Mouse (Mus musculus) mesoderm, embryonic 11.5 days (tissue): ENCODE data around the gene Dnajc6.

ENCODE experiments used
- DNase-seq: peaks from one replicate; pipeline ENCODE4 v3.0.0-alpha.2; 2012; ENCODE audit warnings: low read depth, low spot score

Dnajc6 gene

DNA sequence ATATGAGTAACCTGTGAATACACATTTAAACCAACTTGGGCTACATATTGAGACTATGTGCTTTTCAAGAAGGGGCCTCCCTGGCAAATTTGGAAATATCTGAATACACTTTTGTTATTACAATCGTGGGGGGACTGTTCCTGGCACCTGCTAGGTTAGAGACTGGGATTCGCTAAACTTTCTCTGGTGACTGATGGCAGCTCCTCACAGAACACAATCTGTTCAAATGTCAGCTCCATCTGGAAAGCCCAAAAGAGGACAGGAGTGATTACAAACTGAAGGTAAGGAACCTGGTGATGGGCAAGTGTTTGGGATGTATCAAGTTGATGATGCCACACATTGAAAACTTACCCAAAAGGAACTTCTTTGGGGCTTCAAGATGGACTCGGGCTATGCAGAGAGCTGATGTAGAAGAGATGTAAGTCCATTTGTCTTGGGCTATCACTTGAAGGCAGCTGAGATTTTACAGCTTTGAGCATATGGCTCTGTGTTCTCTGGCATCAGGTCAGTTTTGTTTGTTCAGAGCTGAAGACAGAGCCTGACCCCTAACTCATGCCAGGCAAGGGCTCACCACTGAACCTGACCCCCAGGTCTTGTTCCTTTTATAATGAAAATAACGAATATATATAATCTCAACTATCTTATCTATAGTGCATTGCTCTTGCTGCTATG lies 68.4 kb downstream of the Dnajc6 start:
- no peak for DNase-seq

DNA sequence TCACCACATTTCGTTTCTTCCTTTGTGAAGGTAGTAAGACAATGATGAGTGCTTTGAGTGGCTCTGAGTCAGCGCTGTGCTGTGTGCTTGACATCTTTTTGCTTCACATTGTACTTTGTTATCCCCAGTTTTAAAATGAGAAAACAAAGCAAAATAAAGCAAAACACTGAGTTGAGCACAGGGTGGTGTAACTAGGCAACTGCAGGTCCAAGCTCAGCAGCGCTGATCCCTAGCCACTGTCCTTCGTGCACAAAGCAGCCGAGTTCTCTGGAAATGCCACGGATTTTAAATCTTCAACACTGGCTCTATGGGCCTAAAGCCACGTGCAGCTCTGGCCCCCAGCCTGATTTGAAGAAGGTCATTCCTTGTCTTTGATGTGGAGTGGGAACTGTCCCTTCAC lies 72.6 kb downstream of the Dnajc6 start:
- no peak for DNase-seq

DNA sequence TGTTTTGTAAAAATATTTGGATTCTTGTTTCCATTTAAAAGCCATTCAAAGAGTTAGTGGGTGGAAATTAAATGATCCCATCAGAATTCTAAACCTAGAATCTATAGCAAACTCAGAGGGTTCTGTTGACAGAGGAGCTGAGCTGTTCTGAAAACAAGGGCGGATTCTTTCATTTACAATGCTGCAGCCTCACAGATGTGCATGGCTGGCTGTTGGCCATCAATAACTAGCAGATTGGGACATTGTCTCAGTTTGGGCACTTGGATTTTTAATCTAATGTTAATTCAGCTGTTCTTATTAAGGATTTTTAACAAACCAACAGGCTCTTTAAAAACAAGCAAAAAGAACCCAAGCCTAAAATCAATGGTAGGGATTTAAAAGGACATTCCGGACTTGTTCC lies 75.7 kb downstream of the Dnajc6 start:
- DNase-seq = no peak

DNA sequence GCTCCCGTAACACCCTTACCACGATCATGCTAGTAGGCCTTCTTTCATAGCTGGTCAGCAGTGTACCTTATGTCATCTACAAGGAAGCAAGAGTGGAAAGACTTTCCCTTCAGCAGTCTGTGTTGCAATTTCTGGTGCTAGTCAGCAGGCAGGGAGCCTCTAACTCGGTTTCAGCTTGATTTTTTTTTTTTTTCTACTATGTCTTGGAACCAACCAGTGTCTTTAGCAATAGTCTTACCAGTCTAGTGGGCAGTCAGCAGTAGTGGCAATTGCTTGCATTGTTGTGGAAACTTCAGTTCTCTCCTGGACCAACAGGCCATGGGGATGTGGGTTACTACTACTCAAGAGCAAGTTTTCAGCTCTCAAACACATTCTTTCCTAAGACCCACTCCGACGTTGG lies 78.9 kb downstream of the Dnajc6 start:
- no peak for DNase-seq

DNA sequence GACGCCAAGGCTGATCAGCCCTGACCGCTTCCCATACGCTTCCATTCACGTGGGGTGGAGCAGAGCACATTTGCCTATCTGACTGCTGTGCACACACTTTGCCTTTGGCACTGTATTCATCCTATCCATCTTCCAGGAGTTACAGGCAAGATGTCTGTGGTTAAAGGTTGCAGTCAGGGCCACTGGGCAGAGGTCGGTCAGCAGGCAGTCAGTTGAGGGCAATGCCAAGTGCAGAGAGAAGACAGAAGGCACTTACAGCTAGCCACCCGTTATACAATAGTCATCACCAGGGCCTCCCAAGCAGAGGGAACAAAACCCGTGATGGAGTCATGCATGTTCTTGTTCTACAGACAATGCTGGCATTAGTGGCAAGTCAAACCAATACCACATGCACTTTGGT lies 82.3 kb downstream of the Dnajc6 start:
- DNase-seq = no peak

DNA sequence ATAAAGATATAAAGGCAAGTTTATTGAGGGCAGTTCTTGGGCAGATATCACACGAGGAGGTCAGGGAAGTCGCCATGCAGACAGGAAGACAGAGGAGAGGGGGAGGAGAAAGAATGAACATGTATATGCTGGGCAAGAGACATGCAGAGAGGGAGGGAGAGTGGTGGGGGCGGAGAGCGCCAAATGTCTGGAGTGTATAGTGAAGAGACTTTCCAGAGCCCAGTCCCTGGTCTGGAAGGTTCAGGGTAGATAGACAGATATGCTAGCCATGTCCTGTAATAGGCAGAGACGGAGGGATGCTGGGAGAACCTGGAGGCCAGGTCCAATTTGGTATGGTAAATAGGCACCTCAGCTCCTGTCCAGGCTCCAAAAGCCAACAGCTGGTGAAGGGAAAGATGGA lies 83.1 kb downstream of the Dnajc6 start:
- no peak for DNase-seq

DNA sequence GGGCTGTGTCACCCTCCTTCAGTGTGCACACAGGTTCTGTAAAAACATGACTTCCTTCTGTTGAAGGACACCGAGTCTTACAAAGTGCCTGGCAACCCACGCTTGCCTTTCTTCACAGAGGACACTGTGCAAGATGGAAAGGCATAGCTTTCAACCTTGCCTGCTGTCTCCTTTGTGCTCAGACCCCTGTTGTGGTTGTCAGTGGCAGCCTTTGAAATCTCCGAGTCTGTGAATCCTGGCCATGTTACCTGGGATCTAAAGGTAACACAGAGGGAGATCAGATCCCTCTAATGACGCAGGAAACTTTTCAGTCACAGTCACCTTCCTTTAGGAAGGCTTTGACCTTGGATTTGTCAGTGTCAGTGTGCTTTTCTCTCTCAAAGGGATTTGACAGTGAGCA lies 84.7 kb downstream of the Dnajc6 start:
- DNase-seq = no peak

DNA sequence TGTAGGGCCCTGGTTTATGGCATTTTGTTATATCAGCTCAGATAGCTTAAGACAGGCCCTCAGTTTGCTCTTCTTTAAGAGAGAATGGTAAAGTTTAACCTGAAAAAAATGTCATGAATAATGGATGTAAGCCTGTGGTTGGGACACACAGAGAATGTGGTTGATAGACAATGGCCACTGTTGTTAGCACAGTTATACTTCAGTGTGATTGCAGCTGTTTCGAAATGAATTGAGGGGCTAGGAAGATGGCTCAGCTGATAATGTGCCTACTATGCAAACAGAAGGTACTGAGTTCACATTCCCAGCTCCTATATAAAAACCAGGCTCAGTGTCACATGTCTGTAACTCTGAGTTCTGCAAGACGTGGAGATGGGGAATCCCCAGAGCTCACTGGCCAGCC lies 86.4 kb downstream of the Dnajc6 start:
- DNase-seq = no peak

DNA sequence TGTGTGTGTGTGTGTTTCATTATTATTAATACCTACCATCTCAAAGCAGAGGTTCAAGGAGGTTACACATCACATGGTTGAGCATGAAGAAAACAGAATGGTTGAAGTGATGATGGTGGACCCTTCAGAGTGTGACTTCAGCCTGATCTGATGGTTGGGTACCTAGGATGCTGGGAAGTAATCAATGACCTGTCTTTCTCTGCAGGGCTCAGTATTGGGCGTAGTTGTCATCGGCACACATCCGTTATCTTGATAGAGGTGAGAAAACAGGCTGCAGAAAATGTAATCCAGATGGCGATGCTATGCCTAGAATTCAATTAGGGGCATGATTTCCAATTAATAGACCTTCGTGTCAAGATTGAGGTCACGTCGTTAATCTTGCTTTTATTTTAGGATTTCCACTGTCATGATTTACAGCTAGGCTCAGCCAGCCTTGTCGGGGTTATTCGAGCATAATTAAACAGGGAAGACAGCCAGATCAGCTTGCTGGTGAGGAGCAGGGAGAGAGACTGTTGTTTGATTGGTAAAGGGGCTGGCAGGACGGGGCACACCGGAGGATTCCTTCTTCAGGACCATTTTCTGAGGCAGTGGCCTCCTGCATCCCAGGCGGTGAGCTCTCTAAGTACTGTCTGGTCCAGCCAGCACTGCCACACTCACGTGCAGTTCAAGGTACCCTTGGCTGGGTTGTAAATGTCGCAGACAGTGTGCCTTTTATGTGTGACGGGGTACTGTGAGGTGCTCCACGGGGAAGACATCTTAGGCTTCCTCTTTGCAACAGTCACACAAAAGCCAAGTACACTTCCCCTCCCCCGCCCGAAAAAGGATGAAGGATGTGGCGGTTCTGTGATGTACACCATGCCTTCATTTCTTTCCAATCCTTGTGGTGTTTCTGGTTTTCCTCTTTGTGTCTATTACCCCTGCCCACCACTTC lies 88.3 kb downstream of the Dnajc6 start:
- peak; percentile 53 for DNase-seq

DNA sequence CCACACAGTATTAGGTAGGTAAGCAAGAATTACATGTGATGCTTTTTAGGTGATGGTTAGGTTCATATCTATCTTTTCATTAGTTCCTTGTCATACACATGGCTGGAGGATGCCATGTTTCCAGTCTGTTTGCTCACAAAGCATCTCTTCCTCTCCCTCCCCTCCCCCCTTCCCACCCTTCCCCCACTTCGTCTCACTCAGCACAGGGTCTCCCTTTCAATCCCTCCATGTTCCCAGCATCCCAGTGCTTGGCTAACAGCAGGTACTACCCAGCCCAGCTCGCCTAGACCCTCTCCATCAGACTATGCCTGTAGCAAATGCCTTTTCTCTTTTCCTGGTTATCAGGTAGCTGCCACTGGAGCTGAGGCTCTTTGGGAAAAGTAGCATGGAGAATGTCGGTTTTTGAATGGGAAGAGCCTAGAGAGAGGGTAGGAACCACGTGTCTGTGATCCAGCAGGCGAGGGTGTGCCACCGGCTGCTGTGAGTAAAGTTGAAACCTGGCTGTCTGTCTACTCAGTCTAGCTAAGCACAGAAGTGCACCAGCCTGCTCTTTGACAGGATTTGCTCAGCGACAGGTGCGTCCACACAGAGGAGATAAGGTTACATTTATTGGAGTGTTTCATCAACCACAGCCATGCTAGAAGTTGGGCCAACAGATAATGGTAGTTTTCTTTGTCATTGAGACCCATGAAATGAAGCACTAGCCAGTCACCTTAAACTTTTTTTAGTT lies 89.2 kb downstream of the Dnajc6 start:
- DNase-seq = no peak

DNA sequence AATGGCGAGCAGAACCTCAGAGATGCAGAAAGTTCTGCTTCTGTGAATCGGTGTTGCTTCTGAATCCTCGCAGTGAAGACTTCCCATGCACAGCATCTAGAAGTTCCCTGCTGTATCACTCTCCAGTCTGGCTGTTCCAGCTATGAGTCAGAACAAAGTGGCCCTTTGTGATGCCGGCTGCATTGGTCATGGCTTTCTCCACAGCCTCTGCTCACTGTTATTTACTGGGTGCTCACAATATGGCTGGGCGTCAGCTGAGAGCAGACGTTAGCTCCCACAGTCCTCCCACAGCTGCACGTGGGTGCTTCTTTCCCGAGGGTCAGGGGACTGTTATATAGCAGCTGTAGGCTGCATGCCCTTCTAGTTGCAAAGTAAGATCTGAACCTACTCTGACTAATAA lies 92.5 kb downstream of the Dnajc6 start:
- peak; percentile 34 for DNase-seq

DNA sequence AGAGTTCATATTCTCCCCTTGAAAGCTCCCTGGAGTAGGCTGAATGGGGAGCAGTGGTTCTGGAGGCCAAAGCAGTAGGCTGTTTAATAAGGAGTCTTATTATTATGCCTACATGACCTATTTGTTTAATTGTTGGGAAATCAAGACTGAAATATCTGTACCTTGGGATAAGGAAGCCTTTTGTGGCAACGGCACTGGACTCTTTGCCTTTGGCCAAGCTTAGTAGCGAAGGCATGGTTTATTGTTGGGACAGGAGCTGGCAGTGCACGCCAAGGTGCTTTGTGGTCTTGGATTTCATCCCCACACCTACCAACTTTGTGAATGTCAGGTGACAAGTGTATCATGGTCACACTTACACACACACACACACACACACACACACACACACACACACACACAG lies 93.3 kb downstream of the Dnajc6 start:
- no peak for DNase-seq

DNA sequence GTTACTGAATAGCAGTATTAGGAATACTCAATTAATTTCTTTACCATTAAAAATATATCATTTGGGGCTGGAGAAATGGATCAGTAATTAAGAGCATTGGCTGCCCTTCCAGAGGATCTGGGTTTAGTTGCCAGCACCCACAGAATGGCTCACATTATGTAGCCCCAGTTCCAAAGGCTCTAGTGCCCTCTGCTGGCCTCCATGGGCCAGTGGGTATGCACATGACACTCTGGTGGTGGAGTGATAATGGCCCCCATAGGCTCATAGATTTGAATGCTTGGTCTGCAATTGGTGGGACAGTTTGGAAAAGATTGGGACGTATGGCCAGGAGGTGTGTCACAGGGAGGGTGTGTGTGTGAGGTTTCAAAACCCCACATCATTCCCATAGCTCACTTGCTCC lies 95.0 kb downstream of the Dnajc6 start:
- DNase-seq = no peak

DNA sequence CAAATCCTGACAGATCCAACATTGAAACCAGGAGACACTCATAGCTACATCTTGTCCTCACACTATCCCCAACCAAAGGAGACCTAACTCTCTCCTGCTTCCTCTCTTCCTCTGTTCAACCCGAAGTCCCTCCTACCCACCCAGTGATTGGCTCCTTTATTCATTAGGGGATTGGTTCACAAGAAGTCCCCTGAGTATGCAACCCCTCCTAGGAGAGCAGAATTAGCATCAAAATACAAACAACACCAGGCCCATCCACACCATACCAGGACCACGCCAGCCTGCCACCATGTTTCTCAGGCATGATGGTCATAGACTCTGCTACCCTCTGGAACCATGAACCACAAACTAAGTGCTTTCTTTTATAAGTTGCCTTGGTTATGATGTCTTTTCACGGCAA lies 96.0 kb downstream of the Dnajc6 start:
- DNase-seq = no peak

DNA sequence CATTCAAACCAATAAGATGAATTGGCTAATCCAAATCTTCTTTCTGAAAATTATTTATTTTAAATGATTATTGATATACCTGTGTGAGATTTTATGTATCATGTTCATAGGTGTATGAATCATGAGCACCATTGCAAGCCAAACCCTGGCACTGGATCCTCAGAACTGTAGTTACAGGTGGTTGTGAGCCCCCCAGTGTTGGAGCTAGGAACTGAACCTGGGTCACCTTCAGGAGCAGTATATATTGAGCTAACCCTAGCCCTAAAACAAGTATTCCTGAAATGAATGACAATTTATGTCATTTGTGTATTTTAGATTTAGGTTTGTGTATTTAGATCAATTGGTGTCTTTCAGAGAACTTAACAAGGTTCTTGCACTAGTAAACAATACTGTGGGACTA lies 105.3 kb downstream of the Dnajc6 start:
- DNase-seq = no peak

DNA sequence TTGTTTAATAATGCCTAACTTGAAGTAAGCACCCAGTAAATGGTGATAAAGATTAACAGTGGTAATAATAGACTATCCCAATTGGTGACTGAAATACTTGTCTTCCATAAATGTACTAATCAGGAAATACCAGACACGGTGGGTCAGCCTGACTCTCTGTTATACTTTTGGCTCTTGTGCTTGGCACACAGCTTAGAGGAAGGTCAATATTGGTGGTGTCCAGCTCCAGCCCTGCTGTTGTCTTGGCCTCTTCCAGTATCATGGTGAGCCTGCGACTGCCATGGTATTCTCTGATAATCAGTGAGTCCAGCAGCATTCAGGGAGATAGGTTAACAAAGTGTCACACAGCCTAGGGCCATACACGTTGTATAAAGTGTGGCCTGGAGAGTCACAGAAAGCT lies 107.2 kb downstream of the Dnajc6 start:
- no peak for DNase-seq

DNA sequence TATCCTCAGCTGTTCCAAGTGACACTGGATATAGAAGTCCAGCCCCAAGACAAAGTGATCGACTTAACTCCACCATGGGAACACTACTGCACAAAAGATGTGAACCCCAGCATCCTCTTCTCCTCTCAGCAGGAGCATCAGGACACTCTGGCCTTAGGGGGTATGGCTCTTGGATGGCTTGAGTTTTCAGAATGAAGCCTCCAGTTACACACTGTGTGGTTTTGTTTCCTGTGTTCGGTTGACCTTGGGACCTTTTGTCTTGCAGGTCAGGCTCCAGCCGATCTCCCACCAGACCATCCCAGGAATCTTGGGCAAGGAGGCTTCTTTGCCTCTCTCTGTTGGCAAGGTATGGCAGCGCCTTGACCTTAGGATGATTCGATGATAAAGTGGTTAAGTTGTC lies 120.1 kb downstream of the Dnajc6 start:
- no peak for DNase-seq

DNA sequence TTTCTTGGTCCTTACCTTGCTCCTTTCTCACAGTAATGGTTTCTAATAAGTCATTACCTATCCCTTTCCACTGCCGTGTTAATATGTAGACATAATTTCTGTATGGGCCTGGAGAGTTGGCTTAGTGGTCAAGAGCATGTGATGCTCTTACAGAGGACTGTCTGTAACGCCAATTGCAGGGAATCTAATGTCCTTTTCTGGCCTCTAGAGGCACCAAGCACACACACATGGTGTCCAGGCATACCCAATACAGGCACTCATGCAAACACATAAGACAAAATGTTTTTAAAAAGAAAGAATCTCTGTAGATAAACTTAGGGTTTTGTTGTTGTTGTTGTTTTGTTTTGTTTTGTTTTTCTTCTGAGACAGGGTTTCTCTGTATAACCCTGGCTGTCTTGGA lies 121.3 kb downstream of the Dnajc6 start:
- DNase-seq = no peak

DNA sequence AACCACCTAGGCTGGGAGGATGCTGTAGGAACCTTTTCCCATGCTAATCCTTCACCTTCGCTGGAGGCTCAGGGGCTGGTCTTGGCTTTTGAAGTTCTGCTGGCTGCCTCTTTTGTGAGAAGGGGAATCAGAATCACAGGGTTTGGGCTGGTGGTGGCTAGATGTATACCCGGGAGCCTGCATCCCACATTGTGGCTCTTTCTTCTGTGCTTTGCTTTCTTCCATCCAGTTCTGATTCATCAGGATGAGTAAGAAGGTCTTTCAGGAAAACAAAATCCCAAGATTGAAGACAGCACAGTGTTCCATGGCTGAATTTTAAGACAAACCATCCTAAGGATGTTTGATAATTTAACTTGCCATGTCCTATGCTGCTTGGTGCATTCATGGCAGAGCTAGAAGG lies 123.8 kb downstream of the Dnajc6 start:
- no peak for DNase-seq

DNA sequence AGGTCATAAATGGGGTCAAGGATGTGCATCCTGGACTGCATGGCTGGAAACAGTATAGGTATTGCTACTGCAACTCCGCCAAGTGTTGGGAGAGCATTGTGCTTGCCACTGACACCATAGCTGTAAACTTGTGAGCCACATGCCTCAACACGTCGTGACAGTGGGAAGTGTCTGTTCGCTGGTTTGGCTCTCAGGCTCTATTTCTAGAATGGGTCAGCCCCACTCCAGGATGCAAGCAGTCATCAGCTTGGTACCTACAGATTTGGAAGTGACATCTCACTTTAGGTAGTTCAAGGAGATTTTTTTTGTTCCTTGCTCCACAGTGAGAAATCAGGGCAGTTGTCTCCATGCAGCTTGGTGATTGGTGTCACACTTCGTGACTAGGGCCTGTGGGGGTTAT lies 124.8 kb downstream of the Dnajc6 start:
- DNase-seq = no peak

DNA sequence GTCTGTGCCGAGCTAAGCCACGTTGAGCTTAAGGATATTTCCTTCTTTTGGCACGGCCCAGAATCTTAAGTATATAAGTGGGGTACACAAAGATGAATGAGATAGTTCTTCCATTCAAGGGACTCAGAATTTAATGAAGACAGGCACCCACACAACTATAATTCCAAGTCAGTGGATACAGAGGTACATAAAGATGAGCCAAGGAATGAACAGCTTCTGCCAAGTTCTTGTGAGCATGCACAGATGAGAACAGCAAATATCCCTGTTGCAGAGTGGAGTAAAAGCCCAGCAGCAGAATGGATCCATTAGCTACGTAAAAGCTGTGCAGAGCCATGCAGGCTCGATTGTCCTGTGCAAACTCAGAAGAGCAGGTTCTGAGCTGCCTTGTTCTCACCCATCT lies 128.8 kb downstream of the Dnajc6 start:
- DNase-seq = no peak

DNA sequence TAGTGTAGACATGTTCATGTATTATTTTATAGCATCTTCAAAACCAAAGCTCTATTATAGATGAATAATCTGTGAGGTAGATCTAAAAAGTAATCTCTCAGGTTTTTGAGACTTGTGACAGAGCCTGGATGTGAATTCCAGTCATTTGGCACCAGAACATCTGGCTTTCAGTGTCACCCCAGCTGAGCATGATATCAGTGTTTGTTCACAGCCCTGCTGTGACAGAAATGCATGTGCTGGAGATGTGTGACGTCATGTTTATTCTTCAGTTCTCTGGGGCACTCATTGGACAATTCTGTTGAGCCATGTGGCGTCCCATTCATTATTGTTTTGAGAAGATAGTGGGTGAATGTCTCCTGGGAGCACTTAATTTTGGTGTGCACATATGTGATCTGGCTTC lies 139.1 kb downstream of the Dnajc6 start:
- no peak for DNase-seq

DNA sequence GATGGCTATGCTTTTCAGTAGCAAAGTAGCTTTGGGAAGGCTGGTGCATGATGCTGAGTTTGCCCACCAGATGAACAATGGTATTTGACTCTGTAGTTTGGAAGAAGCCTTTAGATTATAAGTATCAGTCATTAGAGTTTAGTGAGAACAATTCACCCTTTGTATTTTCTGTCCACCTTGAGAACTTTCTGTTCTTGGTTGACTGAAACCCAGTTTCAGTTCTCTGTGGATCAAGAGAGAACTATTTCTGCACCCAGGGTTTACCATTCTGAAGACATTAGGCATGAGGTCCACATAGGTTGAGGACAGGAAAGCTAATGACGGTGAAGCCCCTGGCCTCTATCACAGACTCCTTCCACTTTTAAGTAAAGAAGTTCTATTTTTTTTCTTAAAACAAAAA lies 141.0 kb downstream of the Dnajc6 start:
- DNase-seq = no peak
